Mouse (Mus musculus): Measurements from ENCODE around the gene Med25. TPM values are rescaled to one million over a fixed set of nuclear protein-coding genes. Genes with fewer than 3 reads are reported as not detected.

Med25 gene
- polyA plus RNA-seq, 1 experiment = 95.2 TPM

GRCm38 (mm10) chr7:44848561-44849415 is 43.7 kb downstream of the Med25 start, which contains the start of the genes Akt1s1 and Tbc1d17:
TSS of gene Akt1s1 (plus strand) at chr7:44848991.
TSS of gene Tbc1d17 (minus strand) at chr7:44849079.
- peak; percentile 98 for DNase-seq (ENCODE audit: low read depth)

DNA sequence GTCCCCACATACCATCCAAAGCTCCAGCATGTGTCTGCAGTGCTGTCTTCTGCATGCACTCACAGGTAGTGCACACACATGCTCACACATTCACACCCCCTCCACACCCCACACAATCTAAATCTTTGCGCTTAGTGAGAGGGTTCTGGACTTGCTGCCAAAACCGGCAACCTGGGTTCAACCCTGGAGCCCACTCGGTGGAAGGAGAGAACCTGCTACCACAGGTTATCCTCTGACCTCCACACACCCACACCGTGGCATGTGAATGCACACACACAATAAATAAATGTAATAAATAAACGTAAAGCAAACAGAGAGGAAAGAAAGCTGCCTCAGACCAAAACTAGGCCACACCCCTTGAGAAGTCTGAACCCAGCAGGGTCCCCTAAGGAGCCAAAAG is 44.7 kb downstream of the Med25 start:
- no peak for DNase-seq (ENCODE audit: low read depth)

- DNase-seq (ENCODE audit: low read depth) = no peak
These were observed 45.7 kb downstream of the Med25 start for GRCm38 (mm10) chr7:44846804-44847203.

DNA sequence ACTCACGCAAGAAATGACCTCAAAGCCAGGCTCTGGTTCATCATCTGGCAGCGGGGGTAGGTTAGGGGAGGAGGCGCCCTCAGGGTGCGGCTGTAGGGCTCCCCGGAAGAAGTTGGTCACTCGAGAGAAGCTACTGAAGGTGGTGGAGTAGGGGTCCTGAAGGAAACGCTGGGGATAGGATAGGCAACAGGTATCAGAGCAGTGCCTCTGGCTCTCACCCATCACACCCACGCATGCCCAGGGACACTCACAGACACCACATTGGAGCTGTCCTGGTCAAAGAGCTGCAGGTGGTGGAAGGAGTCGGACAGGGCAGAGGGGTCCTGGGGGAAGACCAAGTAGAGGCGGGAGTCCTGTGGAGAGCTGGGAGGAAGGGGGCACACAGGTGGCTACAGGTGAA is 47.5 kb downstream of the Med25 start:
- DNase-seq (ENCODE audit: low read depth) = no peak

GRCm38 (mm10) chr7:44841825-44842463 is 50.6 kb downstream of the Med25 start:
- DNase-seq (ENCODE audit: low read depth) = no peak

DNA sequence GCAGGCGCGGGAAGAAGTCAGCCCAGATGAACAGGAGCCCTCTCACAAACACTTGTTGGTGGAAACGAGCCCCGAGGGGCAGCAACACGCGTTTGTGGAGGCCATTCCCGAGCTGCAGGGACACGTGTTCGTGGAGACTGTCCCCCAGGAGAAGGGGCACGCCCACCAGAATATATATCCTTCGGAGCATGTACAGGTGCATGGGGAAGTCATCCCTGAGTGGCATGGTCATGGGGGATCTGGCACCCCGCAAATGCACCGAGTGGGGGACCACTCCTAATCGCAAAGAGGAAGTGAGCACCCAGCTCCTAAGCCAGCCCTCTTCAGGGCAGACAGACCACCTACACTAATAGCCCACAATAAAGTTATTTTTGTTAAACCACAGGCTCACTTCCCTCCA is 52.1 kb downstream of the Med25 start:
- no peak for DNase-seq (ENCODE audit: low read depth)

DNA sequence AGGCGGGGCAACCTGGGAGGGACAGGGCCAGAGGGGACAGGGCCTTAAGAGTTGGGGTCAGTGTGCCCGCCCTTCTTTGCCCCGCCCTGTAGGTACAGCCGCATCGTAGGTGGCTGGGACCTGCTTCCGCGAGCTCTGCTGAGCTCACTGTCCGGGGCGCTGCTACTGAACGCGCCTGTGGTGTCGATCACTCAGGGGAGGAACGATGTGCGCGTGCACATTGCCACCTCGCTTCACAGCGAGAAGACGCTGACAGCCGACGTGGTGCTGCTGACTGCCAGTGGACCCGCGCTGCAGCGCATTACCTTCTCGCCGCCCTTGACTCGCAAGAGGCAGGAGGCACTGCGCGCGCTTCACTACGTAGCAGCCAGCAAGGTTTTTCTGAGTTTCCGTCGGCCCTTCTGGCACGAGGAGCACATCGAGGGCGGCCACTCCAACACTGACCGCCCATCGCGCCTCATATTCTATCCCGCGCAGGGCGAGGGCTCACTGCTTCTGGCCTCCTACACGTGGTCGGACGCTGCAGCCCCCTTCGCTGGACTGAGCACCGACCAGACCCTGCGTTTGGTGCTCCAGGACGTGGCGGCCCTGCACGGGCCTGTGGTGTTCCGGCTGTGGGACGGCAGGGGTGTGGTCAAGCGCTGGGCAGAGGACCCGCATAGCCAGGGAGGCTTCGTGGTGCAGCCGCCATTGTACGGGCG is 52.9 kb downstream of the Med25 start:
- DNase-seq (ENCODE audit: low read depth) = no peak

DNA sequence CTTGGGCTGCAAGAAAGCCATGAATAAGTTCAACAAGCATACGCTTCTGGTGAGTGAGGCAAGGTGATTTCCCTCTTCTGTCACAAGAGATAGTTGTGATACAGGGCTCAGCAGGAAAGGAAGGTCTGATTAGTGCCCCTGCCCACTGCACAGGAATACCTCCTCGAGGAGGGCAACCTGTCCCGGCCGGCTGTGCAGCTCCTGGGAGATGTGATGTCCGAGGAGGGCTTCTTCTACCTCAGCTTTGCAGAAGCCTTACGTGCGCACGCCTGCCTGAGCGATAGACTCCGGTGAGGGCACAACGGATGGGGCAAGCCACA is 53.4 kb downstream of the Med25 start:
- no peak for DNase-seq (ENCODE audit: low read depth)

DNA sequence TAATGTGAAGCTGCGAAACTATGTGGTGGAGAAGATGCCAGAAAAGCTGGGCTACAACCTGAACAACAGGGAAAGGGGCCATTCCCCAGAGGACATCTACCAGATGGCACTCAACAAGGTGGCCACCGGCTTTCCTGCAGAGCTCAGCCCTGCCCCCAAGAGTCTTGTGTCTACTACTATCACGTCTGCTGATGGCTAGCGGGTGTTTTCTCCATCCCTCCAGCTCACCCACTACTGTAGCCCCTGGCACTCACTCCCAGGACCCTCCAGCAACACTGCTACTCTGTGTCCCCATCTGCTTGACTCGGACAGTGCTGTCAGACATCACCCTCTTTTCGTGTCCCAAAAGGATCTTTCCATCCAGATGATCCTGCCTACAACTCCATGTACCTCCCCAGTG is 54.4 kb downstream of the Med25 start:
- no peak for DNase-seq (ENCODE audit: low read depth)

DNA sequence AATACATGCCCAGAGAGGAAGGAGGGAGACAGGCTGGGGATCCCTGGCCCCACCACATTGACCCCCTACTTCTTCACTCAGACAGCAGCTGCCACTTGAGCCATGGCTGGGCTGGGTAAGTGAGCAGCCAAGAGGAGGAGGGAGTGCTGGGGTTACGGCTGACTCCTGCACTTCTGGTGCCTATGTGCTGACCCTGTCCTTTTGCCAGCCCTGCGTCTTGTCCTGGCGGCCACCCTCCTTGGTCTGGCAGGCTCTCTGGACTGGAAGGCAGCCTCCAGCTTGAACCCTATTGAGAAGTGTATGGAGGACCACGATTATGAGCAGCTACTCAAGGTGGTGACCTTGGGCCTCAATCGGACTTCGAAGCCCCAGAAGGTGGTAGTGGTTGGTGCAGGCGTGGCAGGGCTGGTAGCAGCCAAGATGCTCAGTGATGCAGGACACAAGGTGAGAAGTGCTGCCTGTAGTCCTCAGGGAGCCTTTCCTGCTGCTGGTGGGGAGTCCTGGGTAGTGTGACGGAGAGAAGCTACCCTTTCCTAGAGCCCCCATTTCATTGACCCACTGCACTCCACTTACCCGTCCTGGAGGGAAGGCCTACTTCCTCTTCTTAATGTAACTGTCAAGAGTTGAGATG is 56.0 kb downstream of the Med25 start:
- no peak for DNase-seq (ENCODE audit: low read depth)

GRCm38 (mm10) chr7:44836016-44836404 is 56.5 kb downstream of the Med25 start:
- no peak for DNase-seq (ENCODE audit: low read depth)

DNA sequence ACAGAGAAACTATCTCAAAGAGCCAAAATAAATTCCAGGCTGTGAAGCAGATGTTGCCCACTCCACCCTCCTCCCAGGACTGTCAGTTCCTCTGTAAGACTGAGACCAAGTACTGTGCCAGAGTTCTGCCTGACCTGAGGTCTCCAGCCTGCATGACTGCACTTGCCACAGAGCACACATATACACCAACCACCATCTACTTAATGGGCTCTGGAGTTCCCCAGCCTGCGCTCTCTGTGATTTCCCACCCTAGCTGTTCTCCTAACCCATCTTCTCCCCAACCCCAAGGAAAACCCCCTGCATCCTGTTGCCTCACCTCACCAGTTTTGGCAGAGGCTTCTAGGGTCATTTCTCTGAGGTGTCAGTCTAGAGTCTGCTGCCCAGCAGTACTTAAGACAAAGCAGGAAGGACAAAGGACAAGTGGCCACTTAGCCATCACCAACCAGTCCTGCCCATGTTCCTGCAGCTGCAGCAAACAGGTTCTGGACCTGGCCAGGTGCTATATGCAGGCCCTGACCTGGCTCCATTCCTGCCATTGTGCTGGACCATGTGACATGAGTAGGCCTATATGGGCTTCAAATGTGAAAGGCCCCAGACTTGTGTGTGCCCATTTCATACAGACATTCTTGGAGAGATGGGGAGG is 57.0 kb downstream of the Med25 start:
- DNase-seq (ENCODE audit: low read depth) = no peak

DNA sequence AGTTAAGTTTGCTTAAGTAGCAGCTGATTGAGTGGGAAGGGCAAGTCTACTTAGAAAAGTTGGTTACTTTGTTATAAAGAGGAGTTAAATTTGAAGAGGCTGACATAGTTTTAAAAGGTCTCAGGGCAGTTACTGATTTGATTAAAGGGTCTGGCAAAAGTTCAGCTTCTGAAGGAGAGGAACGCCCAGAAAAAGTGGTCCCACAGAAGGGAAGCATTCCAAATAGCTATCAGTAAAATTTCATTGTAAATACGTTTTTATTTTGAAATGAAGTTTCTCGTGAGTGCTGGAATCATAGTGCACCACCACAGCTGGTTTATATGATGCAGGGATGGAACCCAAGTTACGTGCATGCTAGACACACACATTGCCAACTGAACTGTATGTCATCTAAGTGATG is 59.7 kb downstream of the Med25 start:
- no peak for DNase-seq (ENCODE audit: low read depth)

DNA sequence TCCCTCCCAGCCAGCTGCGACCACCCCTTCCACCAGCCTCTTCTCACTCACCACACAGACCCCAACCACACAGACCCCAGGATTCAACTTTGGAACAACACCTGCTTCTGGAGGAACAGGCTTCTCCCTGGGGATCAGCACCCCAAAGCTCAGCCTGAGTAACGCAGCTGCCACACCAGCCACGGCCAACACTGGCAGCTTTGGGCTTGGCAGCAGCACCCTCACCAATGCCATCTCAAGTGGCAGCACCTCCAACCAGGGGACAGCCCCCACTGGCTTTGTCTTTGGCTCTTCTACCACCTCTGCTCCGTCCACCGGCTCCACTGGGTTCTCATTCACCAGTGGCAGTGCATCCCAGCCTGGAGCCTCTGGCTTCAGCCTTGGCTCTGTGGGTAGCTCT is 63.8 kb downstream of the Med25 start:
- no peak for DNase-seq (ENCODE audit: low read depth)

GRCm38 (mm10) chr7:44826771-44827170 is 65.7 kb downstream of the Med25 start:
- DNase-seq (ENCODE audit: low read depth) = no peak

Other genes with a start within 250 kb of the Med25 start
- gene Myh14, start 221.9 kb downstream of the Med25 start, polyA plus RNA-seq (2012; rRNA removed) = 5.7 and 6.2 TPM in 2 replicates
- gene Izumo2, start 184.0 kb downstream of the Med25 start, polyA plus RNA-seq (2012; rRNA removed) = 0.28 and 0.67 TPM in 2 replicates
- 40.0 and 40.6 TPM in 2 replicates for gene Vrk3, start 144.3 kb downstream of the Med25 start, polyA plus RNA-seq (2012; rRNA removed)
- 0.12 and 0.14 TPM in 2 replicates for gene Zfp473, start 141.7 kb downstream of the Med25 start, polyA plus RNA-seq (2012; rRNA removed)
- 36.7 and 40.5 TPM in 2 replicates for gene Nup62, start 76.6 kb downstream of the Med25 start, polyA plus RNA-seq (2012; rRNA removed)
- gene Il4i1, start 76.3 kb downstream of the Med25 start, polyA plus RNA-seq (2012; rRNA removed) = 2.1 and 2.7 TPM in 2 replicates
- 139 and 143 TPM in 2 replicates for gene Atf5, start 76.1 kb downstream of the Med25 start, polyA plus RNA-seq (2012; rRNA removed)
- gene Akt1s1, start 43.7 kb downstream of the Med25 start, polyA plus RNA-seq (2012; rRNA removed) = 72.9 and 107 TPM in 2 replicates
- gene Tbc1d17, start 43.6 kb downstream of the Med25 start, polyA plus RNA-seq (2012; rRNA removed) = 90.6 and 94.6 TPM in 2 replicates
- 43.4 and 50.8 TPM in 2 replicates for gene Pnkp, start 35.6 kb downstream of the Med25 start, polyA plus RNA-seq (2012; rRNA removed)
- 243 and 279 TPM in 2 replicates for gene Ptov1, start 22.9 kb downstream of the Med25 start, polyA plus RNA-seq (2012; rRNA removed)
- 34.2 and 34.5 TPM in 2 replicates for gene Fuz, start 3.4 kb upstream of the Med25 start, polyA plus RNA-seq (2012; rRNA removed)
- 88.2 and 99.1 TPM in 2 replicates for gene Ap2a1, start 36.8 kb upstream of the Med25 start, polyA plus RNA-seq (2012; rRNA removed)
- gene Tsks, start 50.5 kb upstream of the Med25 start, polyA plus RNA-seq (2012; rRNA removed) = 3.5 and 4.7 TPM in 2 replicates
- gene Cpt1c, start 82.1 kb upstream of the Med25 start, polyA plus RNA-seq (2012; rRNA removed) = 17.1 and 17.9 TPM in 2 replicates
- 211 and 218 TPM in 2 replicates for gene Prmt1, start 93.9 kb upstream of the Med25 start, polyA plus RNA-seq (2012; rRNA removed)
- gene Irf3, start 104.9 kb upstream of the Med25 start, polyA plus RNA-seq (2012; rRNA removed) = 87.1 and 89.9 TPM in 2 replicates
- gene Bcl2l12, start 106.0 kb upstream of the Med25 start, polyA plus RNA-seq (2012; rRNA removed) = 20.3 and 22.0 TPM in 2 replicates
- 48.9 and 60.3 TPM in 2 replicates for gene Scaf1, start 123.7 kb upstream of the Med25 start, polyA plus RNA-seq (2012; rRNA removed)
- 221 and 291 TPM in 2 replicates for gene Rras, start 125.2 kb upstream of the Med25 start, polyA plus RNA-seq (2012; rRNA removed)
- gene Prr12, start 160.2 kb upstream of the Med25 start, polyA plus RNA-seq (2012; rRNA removed) = 5.7 and 10.5 TPM in 2 replicates
- gene Nosip, start 169.7 kb upstream of the Med25 start, polyA plus RNA-seq (2012; rRNA removed) = 71.4 and 78.1 TPM in 2 replicates
- 55.7 and 72.5 TPM in 2 replicates for gene Prrg2, start 170.0 kb upstream of the Med25 start, polyA plus RNA-seq (2012; rRNA removed)
- gene Rcn3, start 199.5 kb upstream of the Med25 start, polyA plus RNA-seq (2012; rRNA removed) = 112 and 116 TPM in 2 replicates
- gene Fcgrt, start 211.1 kb upstream of the Med25 start, polyA plus RNA-seq (2012; rRNA removed) = 152 and 158 TPM in 2 replicates
- 218 and 429 TPM in 2 replicates for gene Rps11, start 231.7 kb upstream of the Med25 start, polyA plus RNA-seq (2012; rRNA removed)
- 2,573 and 2,702 TPM in 2 replicates for gene Rpl13a, start 236.0 kb upstream of the Med25 start, polyA plus RNA-seq (2012; rRNA removed)
- 3.6 and 5.6 TPM in 2 replicates for gene Gm45713, start 243.5 kb upstream of the Med25 start, polyA plus RNA-seq (2012; rRNA removed)
- gene Flt3l, start 243.7 kb upstream of the Med25 start, polyA plus RNA-seq (2012; rRNA removed) = 37.2 and 42.7 TPM in 2 replicates

Measured in gonadal fat pad, adult 2 months (tissue).